Mouse (Mus musculus) G1E (cell line): ENCODE data around the gene Sox12.

Source experiments
- GATA1 ChIP-seq: IDR thresholded peaks from 2 replicates; pipeline ENCODE4 v1.6.1; 2012; ENCODE audit warnings: borderline replicate concordance, low read length, inconsistent platforms, mixed read lengths
- TAL1 ChIP-seq: conservative IDR thresholded peaks from 2 replicates; pipeline ENCODE4 v1.6.1; 2012; ENCODE audit warnings: low read depth, low read length, inconsistent platforms, mixed read lengths

GRCm38 (mm10) chr2:152413765-152414584 is 16.1 kb upstream of the Sox12 start:
- no peak for TF ChIP-seq GATA1
- TF ChIP-seq TAL1 = no peak
